In the genomic region with DNA sequence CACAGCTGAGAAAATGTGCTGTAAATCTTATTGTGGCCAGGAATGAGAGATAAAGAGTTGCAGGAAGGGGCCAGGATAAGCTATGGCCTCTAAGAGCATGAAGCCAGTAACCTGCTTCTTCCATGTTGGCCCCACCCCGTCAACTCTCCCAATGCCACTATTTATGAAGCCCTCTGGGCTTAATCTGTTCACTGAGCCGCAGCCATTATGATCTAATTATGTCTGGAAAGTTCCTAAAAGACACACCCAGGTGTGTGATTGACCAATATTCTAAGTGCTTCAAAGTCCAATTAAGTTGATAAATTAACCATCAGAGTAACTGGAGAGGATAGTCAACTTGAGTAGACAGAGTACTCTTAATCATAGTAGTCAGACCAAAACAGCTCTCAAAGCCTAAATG, we compare ENCODE assay signal across 23 mouse cellular contexts. TPM values are rescaled to one million over a fixed set of nuclear protein-coding genes. Genes with fewer than 3 reads are reported as not detected.
A peak's percentile ranks its signal among the peaks of the same experiment; 100 is the strongest.
DNase-seq lines count a peak whose midpoint lies in the region; ATAC-seq lines count a peak whose summit lies in the region.
"Had no signal": no experiment of that assay in that cellular context is flagged by ENCODE, and none has a peak within 500 bp of the region (broad histone marks: within the 10 kb centered on the region; RNA-seq: fewer than 3 reads in every experiment).

No protein-coding gene starts in this region.

- no peak overlapping the region for H3K27ac ChIP-seq in intestine, embryonic 15.5 days
- H3K27ac ChIP-seq in intestine, embryonic 16.5 days (ENCODE audit: low read length) = no peak overlapping the region
- H3K27ac ChIP-seq: embryonic facial prominence, embryonic 13.5 days; embryonic facial prominence, embryonic 15.5 days; forebrain, embryonic 10.5 days; forebrain, embryonic 12.5 days had no signal

- H3K9ac ChIP-seq in intestine, embryonic 15.5 days = no peak overlapping the region
- H3K9ac ChIP-seq in intestine, embryonic 16.5 days (ENCODE audit: low read depth, low read length) = no peak overlapping the region
- H3K9ac ChIP-seq: embryonic facial prominence, embryonic 13.5 days; embryonic facial prominence, embryonic 15.5 days; forebrain, embryonic 12.5 days had no signal

- no peak overlapping the region for H3K4me3 ChIP-seq in intestine, embryonic 15.5 days (replicated peaks)
- H3K4me3 ChIP-seq in intestine, embryonic 16.5 days (ENCODE audit: low read length) = no peak overlapping the region
- H3K4me3 ChIP-seq: embryonic facial prominence, embryonic 13.5 days; embryonic facial prominence, embryonic 15.5 days; erythroblast, embryonic 14.5 days; forebrain, embryonic 10.5 days; forebrain, embryonic 12.5 days had no signal

- H3K4me1 ChIP-seq in intestine, embryonic 15.5 days (replicated peaks) = no peaks in the 10 kb centered on the region
- no peaks in the 10 kb centered on the region for H3K4me1 ChIP-seq in intestine, embryonic 16.5 days (ENCODE audit: control insufficient read depth, insufficient read depth, low read length)
- H3K4me1 ChIP-seq: embryonic facial prominence, embryonic 13.5 days; embryonic facial prominence, embryonic 15.5 days had no signal

- peak; percentile 52 for DNase-seq in kidney, adult 9 months
- no peak for DNase-seq in kidney, adult 11 months
- no peak for DNase-seq in frontal cortex, postnatal 36 days (ENCODE audit: low spot score in 2 of 2)
- no peak for DNase-seq in embryo, embryonic 10.5 days (ENCODE audit: low spot score)
- DNase-seq: adrenal gland, adult 2 months; adrenal gland, postnatal 10 days; adrenal gland, postnatal 25 days; cerebellum, adult 11 months; cerebellum, adult 18-20 months; cerebellum, adult 8-10 months; cerebellum, postnatal 10 days; cerebellum, postnatal 25 days; embryo, embryonic 11 days had no signal

- no peaks in the 10 kb centered on the region for H3K9me3 ChIP-seq in intestine, embryonic 15.5 days
- no peaks in the 10 kb centered on the region for H3K9me3 ChIP-seq in intestine, embryonic 16.5 days (ENCODE audit: control insufficient read depth, low read length)
- H3K9me3 ChIP-seq: embryonic facial prominence, embryonic 13.5 days; embryonic facial prominence, embryonic 15.5 days; forebrain, embryonic 10.5 days; forebrain, embryonic 12.5 days had no signal

- no peak overlapping the region for H3K4me2 ChIP-seq in intestine, embryonic 15.5 days (replicated peaks)
- H3K4me2 ChIP-seq in intestine, embryonic 16.5 days (ENCODE audit: low read depth, low read length) = no peak overlapping the region
- H3K4me2 ChIP-seq: embryonic facial prominence, embryonic 13.5 days; embryonic facial prominence, embryonic 15.5 days; forebrain, embryonic 12.5 days had no signal

- peak; percentile 63; the same call in 1 of the 2 replicates for ATAC-seq in intestine, embryonic 15.5 days
- peak; percentile 84 for ATAC-seq in intestine, embryonic 16.5 days
- ATAC-seq: forebrain, embryonic 14.5 days; forebrain, embryonic 16.5 days had no signal

- 90% methylated on average over 2 of the region's 2 CpGs for WGBS in intestine, embryonic 15.5 days
- 78% methylated on average over 2 of the region's 2 CpGs for WGBS in intestine, embryonic 16.5 days

- no peaks in the 10 kb centered on the region for H3K27me3 ChIP-seq in intestine, embryonic 15.5 days (replicated peaks)
- no peaks in the 10 kb centered on the region for H3K27me3 ChIP-seq in intestine, embryonic 16.5 days (replicated peaks; ENCODE audit: control insufficient read depth, insufficient read depth, low read length)
- H3K27me3 ChIP-seq: embryonic facial prominence, embryonic 13.5 days; embryonic facial prominence, embryonic 15.5 days had no signal

- H3K36me3 ChIP-seq in intestine, embryonic 15.5 days = no peaks in the 10 kb centered on the region
- H3K36me3 ChIP-seq in intestine, embryonic 16.5 days (ENCODE audit: control insufficient read depth, insufficient read depth, low read length) = no peaks in the 10 kb centered on the region
- H3K36me3 ChIP-seq: embryonic facial prominence, embryonic 13.5 days; embryonic facial prominence, embryonic 15.5 days; forebrain, embryonic 10.5 days; forebrain, embryonic 12.5 days had no signal

RNA-seq across cellular contexts. Expression of a gene that starts 37.9 kb away (rescaled TPM):
- polyA plus RNA-seq in intestine, embryonic 15.5 days (2015; fragmentation: Nextera tagmentation; extraction: Ambion mirVana) = 0.29 and 0.30 TPM in 2 replicates
- polyA plus RNA-seq in intestine, embryonic 16.5 days (2015; fragmentation: Nextera tagmentation; extraction: Ambion mirVana) = 0.27 and 0.33 TPM in 2 replicates
- polyA plus RNA-seq: adrenal gland, adult 2 months; C2C12; erythroblast, embryonic 14.5 days had no signal

RNA-seq across cellular contexts. Expression of a gene that starts 49.9 kb away (rescaled TPM):
- polyA plus RNA-seq in intestine, embryonic 15.5 days (2015; fragmentation: Nextera tagmentation; extraction: Ambion mirVana) = 35.0 and 38.2 TPM in 2 replicates
- polyA plus RNA-seq in intestine, embryonic 16.5 days (2015; fragmentation: Nextera tagmentation; extraction: Ambion mirVana) = 28.3 and 36.4 TPM in 2 replicates
